Mouse (Mus musculus): ENCODE measurements at regions not wholly inside any gene's neighbourhood (a gene's known extent, or its start where the extent isn't known, plus 50 kb on each side); places are given as distances from the start of the nearest gene placed in this dataset.

- DNase-seq (ENCODE audit: low read depth in 2 of 2, low spot score in 2 of 2) = no peak
Measured at GRCm38 (mm10) chr10:118622131-118622530, 181.3 kb downstream of the Ifng start.

GRCm38 (mm10) chr10:118622916-118623315 lies 182.1 kb downstream of the Ifng start:
- no peak for DNase-seq (ENCODE audit: low read depth in 2 of 2, low spot score in 2 of 2)

GRCm38 (mm10) chr10:118624368-118624767 lies 183.5 kb downstream of the Ifng start:
- no peak for DNase-seq (ENCODE audit: low read depth in 2 of 2, low spot score in 2 of 2)

- DNase-seq (ENCODE audit: low read depth in 2 of 2, low spot score in 2 of 2) = no peak
Measured at GRCm38 (mm10) chr10:118628000-118628399, 187.2 kb downstream of the Ifng start.

- no peak for DNase-seq (ENCODE audit: low read depth in 2 of 2, low spot score in 2 of 2)
Measured at GRCm38 (mm10) chr10:118629360-118630040, 188.7 kb downstream of the Ifng start.

- DNase-seq (ENCODE audit: low read depth in 2 of 2, low spot score in 2 of 2) = no peak
Measured at GRCm38 (mm10) chr10:118631786-118632185, 190.9 kb downstream of the Ifng start.

- DNase-seq (ENCODE audit: low read depth in 2 of 2, low spot score in 2 of 2) = peak in 1 of 2 experiments; percentile 3
Measured at GRCm38 (mm10) chr10:118632187-118632586, 191.3 kb downstream of the Ifng start.

- peak; percentile 63 to 71 for DNase-seq (ENCODE audit: low read depth in 2 of 2, low spot score in 2 of 2)
Measured at GRCm38 (mm10) chr10:118633429-118633828, 192.6 kb downstream of the Ifng start.

GRCm38 (mm10) chr10:118639097-118639496 lies 198.3 kb downstream of the Ifng start:
- DNase-seq (ENCODE audit: low read depth in 2 of 2, low spot score in 2 of 2) = no peak

- DNase-seq (ENCODE audit: low read depth in 2 of 2, low spot score in 2 of 2) = no peak
Measured at GRCm38 (mm10) chr10:118640121-118640809, 199.4 kb downstream of the Ifng start.

GRCm38 (mm10) chr10:118640810-118641427 lies 200.1 kb downstream of the Ifng start:
- DNase-seq (ENCODE audit: low read depth in 2 of 2, low spot score in 2 of 2) = no peak

- DNase-seq (ENCODE audit: low read depth in 2 of 2, low spot score in 2 of 2) = no peak
Measured at GRCm38 (mm10) chr10:118643622-118644021, 202.8 kb downstream of the Ifng start.

GRCm38 (mm10) chr10:118648111-118648510 lies 207.3 kb downstream of the Ifng start:
- DNase-seq (ENCODE audit: low read depth in 2 of 2, low spot score in 2 of 2) = no peak

- DNase-seq (ENCODE audit: low read depth in 2 of 2, low spot score in 2 of 2) = no peak
Measured at GRCm38 (mm10) chr10:118656561-118656960, 213.4 kb downstream of the Dyrk2 start.

GRCm38 (mm10) chr10:118666009-118666408 lies 204.0 kb downstream of the Dyrk2 start:
- no peak for DNase-seq (ENCODE audit: low read depth in 2 of 2, low spot score in 2 of 2)

- no peak for DNase-seq (ENCODE audit: low read depth in 2 of 2, low spot score in 2 of 2)
Measured at GRCm38 (mm10) chr10:118675816-118676465, 194.1 kb downstream of the Dyrk2 start.

- DNase-seq (ENCODE audit: low read depth in 2 of 2, low spot score in 2 of 2) = no peak
Measured at GRCm38 (mm10) chr10:118678750-118679418, 191.1 kb downstream of the Dyrk2 start.

- DNase-seq (ENCODE audit: low read depth in 2 of 2, low spot score in 2 of 2) = no peak
Measured at GRCm38 (mm10) chr10:118679507-118679906, 190.5 kb downstream of the Dyrk2 start.

- DNase-seq (ENCODE audit: low read depth in 2 of 2, low spot score in 2 of 2) = no peak
Measured at GRCm38 (mm10) chr10:118680896-118681295, 189.1 kb downstream of the Dyrk2 start.

- DNase-seq (ENCODE audit: low read depth in 2 of 2, low spot score in 2 of 2) = no peak
Measured at GRCm38 (mm10) chr10:118683356-118683755, 186.7 kb downstream of the Dyrk2 start.

- no peak for DNase-seq (ENCODE audit: low read depth in 2 of 2, low spot score in 2 of 2)
Measured at GRCm38 (mm10) chr10:118699292-118699691, 170.7 kb downstream of the Dyrk2 start.
